Mouse (Mus musculus) megakaryocyte, embryonic 14.5 days (primary cell): ENCODE measurements around the gene Tenm3. TPM values are rescaled to one million over a fixed set of nuclear protein-coding genes. Genes with fewer than 3 reads are reported as not detected.

ENCODE experiments used
- H3K27me3 ChIP-seq: replicated peaks from 2 replicates; pipeline ENCODE3; 2012; ENCODE audit warnings: inconsistent platforms
- H3K36me3 ChIP-seq: replicated peaks from 2 replicates; pipeline ENCODE3; 2012; ENCODE audit warnings: low read length, inconsistent platforms, mixed read lengths
- H3K4me1 ChIP-seq: 2 replicates; pipeline ENCODE4 v1.6.1; 2012; ENCODE audit warnings: inconsistent platforms
- H3K4me3 ChIP-seq: replicated peaks from 2 replicates; pipeline ENCODE3; 2012; ENCODE audit warnings: moderate library complexity, mild to moderate bottlenecking, inconsistent platforms
- H3K9me3 ChIP-seq: 2 replicates; pipeline ENCODE4 v1.6.1; 2012; ENCODE audit warnings: inconsistent platforms
- FLI1 ChIP-seq: IDR thresholded peaks from 2 replicates; pipeline ENCODE4 v1.6.1; 2012; ENCODE audit warnings: low read length, inconsistent platforms, mixed read lengths
- GATA1 ChIP-seq: IDR thresholded peaks from 3 replicates; pipeline ENCODE4 v1.6.1; 2012; ENCODE audit warnings: mixed read lengths, low read length, inconsistent platforms, borderline replicate concordance
- polyA plus RNA-seq: library from polyadenylated mRNA; stranded (reverse); fragments of >175 nt; gene quantifications from 2 replicates; pipeline ENCODE4 v1.2.3, GENCODE M21; 2012; ENCODE audit warnings: low replicate concordance; ENCODE audit not compliant: insufficient read depth

The Tenm3 gene
- polyA plus RNA-seq, 1 experiment, result 0.39 TPM

- no peaks in the 10 kb centered on the region for H3K4me1 ChIP-seq
- no peak for TF ChIP-seq FLI1
- TF ChIP-seq GATA1, result no peak
- H3K36me3 ChIP-seq, result no peaks in the 10 kb centered on the region
- H3K9me3 ChIP-seq, result peaks cover 64% of the 10 kb centered on the region
- H3K27me3 ChIP-seq, result no peaks in the 10 kb centered on the region
- no peak overlapping the region for H3K4me3 ChIP-seq
These were observed 569.2 kb downstream of the Tenm3 start for GRCm38 (mm10) chr8:48274566-48274965.

GRCm38 (mm10) chr8:48268638-48269037, 575.1 kb downstream of the Tenm3 start:
- H3K27me3 ChIP-seq, result no peaks in the 10 kb centered on the region
- TF ChIP-seq GATA1 (no peak), FLI1 (no peak)
- no peaks in the 10 kb centered on the region for H3K36me3 ChIP-seq
- H3K4me3 ChIP-seq, result no peak overlapping the region
- peaks cover 62% of the 10 kb centered on the region for H3K9me3 ChIP-seq
- H3K4me1 ChIP-seq, result no peaks in the 10 kb centered on the region

GRCm38 (mm10) chr8:48260265-48260664, 583.5 kb downstream of the Tenm3 start:
- Histone ChIP-seq H3K36me3 (no peaks in the 10 kb centered on the region), H3K9me3 (peaks cover 50% of the 10 kb centered on the region), H3K27me3 (no peaks in the 10 kb centered on the region), H3K4me1 (no peaks in the 10 kb centered on the region), H3K4me3 (no peak overlapping the region)
- TF ChIP-seq FLI1 (no peak), GATA1 (no peak)

GRCm38 (mm10) chr8:48259832-48260231, 583.9 kb downstream of the Tenm3 start:
- TF ChIP-seq GATA1 (no peak), FLI1 (no peak)
- Histone ChIP-seq H3K4me3 (no peak overlapping the region), H3K36me3 (no peaks in the 10 kb centered on the region), H3K9me3 (peaks cover 48% of the 10 kb centered on the region), H3K27me3 (no peaks in the 10 kb centered on the region), H3K4me1 (no peaks in the 10 kb centered on the region)

GRCm38 (mm10) chr8:48243876-48244275, 599.9 kb downstream of the Tenm3 start:
- no peak overlapping the region for H3K4me3 ChIP-seq
- no peaks in the 10 kb centered on the region for H3K36me3 ChIP-seq
- no peaks in the 10 kb centered on the region for H3K27me3 ChIP-seq
- TF ChIP-seq GATA1, result no peak
- no peak for TF ChIP-seq FLI1
- H3K9me3 ChIP-seq, result peaks cover 36% of the 10 kb centered on the region
- H3K4me1 ChIP-seq, result no peaks in the 10 kb centered on the region

- Histone ChIP-seq H3K4me3 (no peak overlapping the region), H3K4me1 (no peaks in the 10 kb centered on the region), H3K36me3 (no peaks in the 10 kb centered on the region), H3K9me3 (peaks cover 52% of the 10 kb centered on the region), H3K27me3 (no peaks in the 10 kb centered on the region)
- TF ChIP-seq FLI1 (no peak), GATA1 (no peak)
These were observed 602.7 kb downstream of the Tenm3 start for GRCm38 (mm10) chr8:48240917-48241531.

- Histone ChIP-seq H3K4me3 (no peak overlapping the region), H3K27me3 (no peaks in the 10 kb centered on the region), H3K4me1 (no peaks in the 10 kb centered on the region), H3K9me3 (peaks cover 74% of the 10 kb centered on the region), H3K36me3 (no peaks in the 10 kb centered on the region)
- TF ChIP-seq GATA1 (no peak), FLI1 (no peak)
These were observed 606.8 kb downstream of the Tenm3 start for GRCm38 (mm10) chr8:48236968-48237367.

GRCm38 (mm10) chr8:48232927-48233326, 610.8 kb downstream of the Tenm3 start:
- Histone ChIP-seq H3K27me3 (no peaks in the 10 kb centered on the region), H3K9me3 (peaks cover 72% of the 10 kb centered on the region), H3K36me3 (no peaks in the 10 kb centered on the region), H3K4me1 (no peaks in the 10 kb centered on the region; the same call in 1 of the 2 replicates), H3K4me3 (no peak overlapping the region)
- no peak for TF ChIP-seq GATA1
- no peak for TF ChIP-seq FLI1

- H3K9me3 ChIP-seq, result peaks cover 65% of the 10 kb centered on the region
- no peaks in the 10 kb centered on the region; the same call in 1 of the 2 replicates for H3K4me1 ChIP-seq
- no peak overlapping the region for H3K4me3 ChIP-seq
- no peaks in the 10 kb centered on the region for H3K36me3 ChIP-seq
- TF ChIP-seq FLI1 (no peak), GATA1 (no peak)
- no peaks in the 10 kb centered on the region for H3K27me3 ChIP-seq
These were observed 611.9 kb downstream of the Tenm3 start for GRCm38 (mm10) chr8:48231882-48232281.

- TF ChIP-seq FLI1 (no peak), GATA1 (no peak)
- no peaks in the 10 kb centered on the region; the same call in 1 of the 2 replicates for H3K4me1 ChIP-seq
- no peaks in the 10 kb centered on the region for H3K27me3 ChIP-seq
- peaks cover 64% of the 10 kb centered on the region for H3K9me3 ChIP-seq
- H3K4me3 ChIP-seq, result no peak overlapping the region
- H3K36me3 ChIP-seq, result no peaks in the 10 kb centered on the region
These were observed 612.4 kb downstream of the Tenm3 start for GRCm38 (mm10) chr8:48231389-48231788.
